Mouse (Mus musculus): ENCODE data around the gene Gng5.

DNA sequence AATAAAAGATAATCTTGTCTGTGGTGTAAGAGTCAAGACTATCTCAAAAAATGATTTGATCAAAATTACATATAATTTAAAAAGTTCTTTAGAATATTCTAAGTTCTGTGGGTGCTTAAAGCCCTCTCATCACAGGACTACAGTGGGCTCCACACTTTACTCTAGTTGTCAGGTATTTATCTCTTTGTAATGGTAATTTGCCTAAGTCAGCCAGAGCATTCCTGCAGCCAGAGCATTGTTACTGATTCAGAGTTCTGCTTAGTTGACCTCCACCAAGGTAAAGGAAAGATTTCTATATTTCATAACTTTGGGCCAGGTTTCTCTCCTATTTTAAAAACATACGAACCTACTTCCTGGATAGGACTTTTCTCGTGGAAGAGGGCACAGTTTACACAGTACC, 30.4 kb upstream of the Gng5 start:
- TF ChIP-seq CTCF (IDR thresholded peaks at IDR 0.05; ENCODE audit: extremely low read depth, insufficient read length, insufficient replicate concordance, low read depth, low read length), result no peak
- TF ChIP-seq POLR2A (IDR thresholded peaks at IDR 0.05; ENCODE audit: low read depth, low read length), result no peak

All from small intestine, adult 2 months (tissue).